ENCODE assay signal across 8 mouse cellular contexts in the genomic region with DNA sequence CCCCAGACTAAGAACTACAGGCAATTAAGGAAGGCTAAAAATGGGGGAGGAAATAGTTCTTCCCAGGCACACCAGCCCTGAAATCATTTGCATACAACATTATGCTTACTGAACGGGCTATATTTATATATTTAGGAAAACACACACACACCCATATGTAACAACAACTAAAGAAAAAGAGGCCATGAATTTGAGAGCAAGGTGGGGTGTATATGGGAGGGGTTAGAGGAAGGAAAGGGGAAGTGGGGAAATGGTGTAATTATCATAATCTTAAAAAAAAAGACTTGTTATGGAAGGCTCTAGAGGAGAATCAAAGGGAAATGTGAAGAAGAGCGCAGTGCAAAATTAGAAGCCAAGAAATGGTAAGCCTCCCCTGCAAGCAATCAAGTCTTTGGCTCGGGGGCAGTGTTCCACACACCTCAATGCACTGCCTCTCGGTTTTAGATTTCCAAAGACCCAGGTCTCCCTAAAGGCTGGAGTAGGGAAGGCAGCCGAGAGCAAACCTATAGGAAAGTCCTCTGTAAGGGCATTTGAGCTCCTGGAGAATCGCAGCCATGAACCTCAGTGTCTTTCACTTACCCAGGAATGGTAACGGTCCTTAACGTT. TPM values are rescaled to one million over a fixed set of nuclear protein-coding genes. Genes with fewer than 3 reads are reported as not detected.
DNase-seq lines count a peak whose midpoint lies in the region; ATAC-seq and TF ChIP-seq lines count a peak whose summit lies in the region.

No protein-coding gene starts in this region.

- H3K79me2 ChIP-seq in C2C12 (ENCODE audit: control insufficient read depth, insufficient read depth): peaks cover 60% of the 10 kb centered on the region

- H3K4me1 ChIP-seq in forebrain, embryonic 14.5 days (ENCODE audit: control insufficient read depth, insufficient read depth, low read length): peaks cover 14% of the 10 kb centered on the region
- H3K4me1 ChIP-seq in liver, postnatal 0 days (ENCODE audit: insufficient read depth): peaks cover 36% of the 10 kb centered on the region

- no peak for TF ChIP-seq EP300 in liver, postnatal 0 days (IDR thresholded peaks at IDR 0.05; ENCODE audit: low read depth)

- H3K9me3 ChIP-seq in forebrain, embryonic 14.5 days (replicated peaks; ENCODE audit: control insufficient read depth, low read length): no peaks in the 10 kb centered on the region
- H3K9me3 ChIP-seq in liver, postnatal 0 days (ENCODE audit: low read length): no peaks in the 10 kb centered on the region

- TF ChIP-seq CTCF in gastrocnemius, adult 2 months (IDR thresholded peaks at IDR 0.05): no peak
- TF ChIP-seq CTCF in C2C12 (IDR thresholded peaks at IDR 0.05; ENCODE audit: control insufficient read depth, insufficient read depth, insufficient read length): no peak
- TF ChIP-seq CTCF in liver, postnatal 0 days (IDR thresholded peaks at IDR 0.05; ENCODE audit: low read depth): no peak

- WGBS in forebrain, embryonic 14.5 days: 12% methylated on average over 8 of the region's 8 CpGs
- 5% methylated on average over 8 of the region's 8 CpGs for WGBS in liver, postnatal 0 days (ENCODE audit: insufficient replicate concordance)

- H3K36me3 ChIP-seq in C2C12 (ENCODE audit: control insufficient read depth, insufficient read depth): peaks cover 43% of the 10 kb centered on the region
- 0 out of 2 replicates have a peak, but pooled peaks cover 6% of the 10 kb centered on the region for H3K36me3 ChIP-seq in forebrain, embryonic 14.5 days (ENCODE audit: control insufficient read depth, insufficient read depth, low read length)
- H3K36me3 ChIP-seq in liver, postnatal 0 days (replicated peaks; ENCODE audit: insufficient read depth, low read length): peaks cover 14% of the 10 kb centered on the region; the same call in 1 of the 2 replicates

- no peaks in the 10 kb centered on the region for H3K27me3 ChIP-seq in C2C12 (ENCODE audit: control insufficient read depth, insufficient read depth, insufficient read length)
- H3K27me3 ChIP-seq in forebrain, embryonic 14.5 days (replicated peaks; ENCODE audit: control insufficient read depth, insufficient read depth, low read length): no peaks in the 10 kb centered on the region
- H3K27me3 ChIP-seq in liver, postnatal 0 days (ENCODE audit: insufficient read depth, low read length): no peaks in the 10 kb centered on the region

- peak overlapping the region; percentile 75 for H3K4me2 ChIP-seq in forebrain, embryonic 14.5 days (ENCODE audit: low read length)
- peak overlapping the region; percentile 73 for H3K4me2 ChIP-seq in liver, postnatal 0 days (ENCODE audit: low read depth, low read length)

- intact Hi-C loops in gastrocnemius, adult 2 months (cut with DNase I): no loop called here

- H3K27ac ChIP-seq in gastrocnemius, adult 2 months: peak overlapping the region; percentile 95
- 0 out of 2 replicates have a peak overlapping the region, but pooled peaks have one; percentile 27 for H3K27ac ChIP-seq in forebrain, embryonic 14.5 days (ENCODE audit: low read depth, low read length)
- H3K27ac ChIP-seq in liver, postnatal 0 days (ENCODE audit: low read depth): peak overlapping the region; percentile 96

- peak; percentile 15 for DNase-seq in gastrocnemius, adult 2 months
- no peak for DNase-seq in gastrocnemius, postnatal 25 days
- DNase-seq in forebrain, embryonic 14.5 days (ENCODE audit: low spot score): no peak
- no peak for DNase-seq in liver, postnatal 0 days
- DNase-seq in embryo, embryonic 10 days (ENCODE audit: low spot score): no peak
- DNase-seq in layer of hippocampus, adult 9-11 months: no peak
- DNase-seq in gastrocnemius, postnatal 10 days: no peak

- peak overlapping the region; percentile 67 for H3ac ChIP-seq in C2C12 (ENCODE audit: control insufficient read depth, insufficient read length, low read depth)

- ATAC-seq in forebrain, embryonic 14.5 days: peak; percentile 30
- ATAC-seq in liver, postnatal 0 days: peak; percentile 12

- H3K9ac ChIP-seq in forebrain, embryonic 14.5 days (ENCODE audit: low read length): peak overlapping the region; percentile 67
- peak overlapping the region; percentile 84 for H3K9ac ChIP-seq in liver, postnatal 0 days (replicated peaks)

- H3K4me3 ChIP-seq in gastrocnemius, adult 2 months: peak overlapping the region; percentile 88
- H3K4me3 ChIP-seq in C2C12 (ENCODE audit: insufficient read depth, poor library complexity, severe bottlenecking): peak overlapping the region; percentile 82
- H3K4me3 ChIP-seq in forebrain, embryonic 14.5 days (ENCODE audit: low read depth, low read length): peak overlapping the region; percentile 60
- H3K4me3 ChIP-seq in liver, postnatal 0 days (ENCODE audit: low read depth, low read length): peak overlapping the region; percentile 74

- peaks cover 51% of the 10 kb centered on the region for H3K79me3 ChIP-seq in C2C12 (ENCODE audit: low read depth)

TF ChIP-seq in C2C12, 6 proteins besides CTCF, POLR2A, EP300 and RAD21:
- TF ChIP-seq MAX (IDR thresholded peaks at IDR 0.05) (no peak), MYOG (IDR thresholded peaks at IDR 0.05; ENCODE audit: control insufficient read depth, extremely low read depth, insufficient read length) (no peak), MYOD1 (IDR thresholded peaks at IDR 0.05; ENCODE audit: control insufficient read depth, insufficient read length, low read depth) (no peak), FOSL1 (IDR thresholded peaks at IDR 0.05; ENCODE audit: insufficient read depth, low read length, poor library complexity, severe bottlenecking) (no peak), USF1 (IDR thresholded peaks at IDR 0.05; ENCODE audit: low read depth) (no peak), CEBPB (IDR thresholded peaks at IDR 0.05; ENCODE audit: low read depth) (no peak)

RNA-seq across cellular contexts. Expression of a gene that starts 0.3 kb away (rescaled TPM):
- total RNA-seq in gastrocnemius, adult 2 months (2021): 10 to 100 TPM; 43.8 to 51.9 TPM
- 10 to 100 TPM; 35.6 to 36.7 TPM for total RNA-seq in gastrocnemius, postnatal 25 days (2021)
- polyA plus RNA-seq in C2C12 (2012; fragmentation: generic; extraction: Trizol): 64.9 TPM
- 37.0 and 43.8 TPM in 2 replicates for polyA plus RNA-seq in forebrain, embryonic 14.5 days (2014; fragmentation: Nextera tagmentation; extraction: Ambion mirVana)
- 37.5 and 37.7 TPM in 2 replicates for polyA plus RNA-seq in liver, postnatal 0 days (2015; fragmentation: Nextera tagmentation; extraction: Ambion mirVana)
- 10 to 100 TPM; 41.5 to 49.7 TPM for total RNA-seq in gastrocnemius, postnatal 10 days (2021)

RNA-seq across cellular contexts. Expression of a gene that starts 0.5 kb away (rescaled TPM):
- total RNA-seq in gastrocnemius, adult 2 months (2021): 10 to 100 TPM; 12.4 to 25.8 TPM
- total RNA-seq in gastrocnemius, postnatal 25 days (2021): 10 to 100 TPM; 22.0 to 28.2 TPM
- polyA plus RNA-seq in C2C12 (2012; fragmentation: generic; extraction: Trizol): 185 TPM
- polyA plus RNA-seq in forebrain, embryonic 14.5 days (2014; fragmentation: Nextera tagmentation; extraction: Ambion mirVana): 207 and 220 TPM in 2 replicates
- 32.3 and 32.5 TPM in 2 replicates for polyA plus RNA-seq in liver, postnatal 0 days (2015; fragmentation: Nextera tagmentation; extraction: Ambion mirVana)
- total RNA-seq in gastrocnemius, postnatal 10 days (2021): 10 to 100 TPM; 34.9 to 45.5 TPM

Comparison
In these comparisons a context has a peak if more than half of its experiments do, and no peak if none do; other contexts are left out.
1. H3K27ac ChIP-seq: peak in every context shown above with its lines; median percentile 96 in liver, postnatal 0 days; 95 in gastrocnemius, adult 2 months; 27 in forebrain, embryonic 14.5 days.